Mouse (Mus musculus) heart, embryonic 16.5 days (tissue): ENCODE measurements at regions not wholly inside any gene's neighbourhood (a gene's known extent, or its start where the extent isn't known, plus 50 kb on each side); places are given as distances from the start of the nearest gene placed in this dataset.

Experiments
- ATAC-seq: fragments of 200-750 bp; cut with Nextera tagmentation; replicated peaks from 2 replicates; pipeline ENCODE4 v1.8.0; 2017; ENCODE audit warnings: moderate number of reproducible peaks; ENCODE audit not compliant: insufficient read depth, low FRiP score; ENCODE audit errors: extremely low read depth
- H3K27ac ChIP-seq: fragments of 300-500 bp; sonication (generic); 2 replicates; pipeline ENCODE4 v1.5.1; 2014; ENCODE audit warnings: mild to moderate bottlenecking, low read length, control low read depth, moderate library complexity
- H3K27me3 ChIP-seq: fragments of 300-500 bp; sonication (generic); 2 replicates; pipeline ENCODE4 v1.6.1; 2014; ENCODE audit warnings: low read length, mixed read lengths; ENCODE audit not compliant: control insufficient read depth, insufficient read depth
- H3K36me3 ChIP-seq: fragments of 300-500 bp; sonication (generic); 2 replicates; pipeline ENCODE4 v1.6.1; 2014; ENCODE audit not compliant: control insufficient read depth, insufficient read depth
- H3K4me1 ChIP-seq: fragments of 300-500 bp; sonication (generic); 2 replicates; pipeline ENCODE4 v1.6.1; 2014; ENCODE audit warnings: low read length, mixed read lengths; ENCODE audit not compliant: control insufficient read depth, insufficient read depth
- H3K4me2 ChIP-seq: fragments of 300-500 bp; sonication (generic); 2 replicates; pipeline ENCODE4 v1.6.1; 2014; ENCODE audit warnings: low read depth, mild to moderate bottlenecking, control low read depth, low read length
- H3K4me3 ChIP-seq: fragments of 300-500 bp; sonication (generic); 2 replicates; pipeline ENCODE4 v1.5.1; 2014; ENCODE audit warnings: mild to moderate bottlenecking, control low read depth, low read length
- H3K9ac ChIP-seq: fragments of 300-500 bp; sonication (generic); 2 replicates; pipeline ENCODE4 v1.6.1; 2014; ENCODE audit warnings: low read length, control low read depth
- H3K9me3 ChIP-seq: fragments of 300-500 bp; sonication (generic); replicated peaks from 2 replicates; pipeline ENCODE4 v1.6.1; 2016; ENCODE audit warnings: low read length; ENCODE audit not compliant: control insufficient read depth
- WGBS: fragments of 180-500 bp; shearing (Covaris S2); extraction: QIAGEN DNeasy Blood & Tissue Kit; methylation state at CpG from one replicate; pipeline ENCODE4 v1.1.7; 2014; 5-methylcytosine and 5-hydroxymethylcytosine counted together

DNA sequence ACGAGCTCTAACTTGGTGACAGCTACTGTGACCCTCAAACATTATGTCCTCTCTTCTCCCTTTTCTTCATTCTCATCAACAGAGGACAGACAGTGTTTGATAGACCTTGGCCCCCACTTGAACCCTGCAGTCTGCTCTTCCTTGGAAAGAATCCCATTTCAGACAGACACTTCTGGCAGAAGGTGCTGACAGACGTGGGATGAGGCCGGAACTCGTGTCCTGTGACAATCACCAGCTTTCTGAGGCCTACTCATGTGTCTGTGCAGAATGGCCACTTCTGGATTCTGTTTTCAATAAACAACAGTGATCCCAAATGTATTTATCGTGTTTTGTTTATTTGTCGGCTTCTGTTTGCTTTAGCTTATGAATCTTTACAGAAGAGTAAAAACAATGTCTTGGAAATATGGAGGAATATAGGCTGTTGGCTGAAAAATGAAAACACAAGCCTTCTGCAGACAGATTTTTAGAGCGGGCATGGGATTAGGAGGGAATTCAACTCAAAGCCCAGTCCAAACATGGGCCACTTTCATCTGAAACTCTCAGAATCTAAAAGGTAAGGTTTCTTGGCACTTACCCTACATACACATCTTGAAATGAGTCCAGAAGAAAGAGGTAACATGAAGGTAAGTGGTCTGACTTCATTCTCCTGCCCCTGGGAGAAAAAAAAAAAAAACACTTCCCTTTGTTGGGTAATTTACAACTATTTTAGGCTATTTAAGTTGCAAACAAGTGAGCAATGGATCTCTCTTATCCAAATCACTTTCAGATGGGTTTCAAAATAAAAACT, 350.9 kb downstream of the Irx1 start:
- Histone ChIP-seq H3K9ac (no peak overlapping the region), H3K4me3 (no peak overlapping the region), H3K4me2 (no peak overlapping the region), H3K36me3 (no peaks in the 10 kb centered on the region), H3K27me3 (no peaks in the 10 kb centered on the region), H3K27ac (no peak overlapping the region), H3K9me3 (no peaks in the 10 kb centered on the region), H3K4me1 (peaks cover 6% of the 10 kb centered on the region)
- no peak for ATAC-seq
- WGBS, result 53% methylated on average over 7 of the region's 7 CpGs

- ATAC-seq, result no peak
- Histone ChIP-seq H3K4me1 (no peaks in the 10 kb centered on the region), H3K27ac (no peak overlapping the region), H3K27me3 (no peaks in the 10 kb centered on the region), H3K9ac (no peak overlapping the region), H3K9me3 (no peaks in the 10 kb centered on the region), H3K4me2 (no peak overlapping the region), H3K4me3 (no peak overlapping the region), H3K36me3 (no peaks in the 10 kb centered on the region)
- 45% methylated on average over 4 of the region's 4 CpGs for WGBS
Observed at GRCm38 (mm10) chr13:71582486-71582885, 381.0 kb downstream of the Irx1 start.

DNA sequence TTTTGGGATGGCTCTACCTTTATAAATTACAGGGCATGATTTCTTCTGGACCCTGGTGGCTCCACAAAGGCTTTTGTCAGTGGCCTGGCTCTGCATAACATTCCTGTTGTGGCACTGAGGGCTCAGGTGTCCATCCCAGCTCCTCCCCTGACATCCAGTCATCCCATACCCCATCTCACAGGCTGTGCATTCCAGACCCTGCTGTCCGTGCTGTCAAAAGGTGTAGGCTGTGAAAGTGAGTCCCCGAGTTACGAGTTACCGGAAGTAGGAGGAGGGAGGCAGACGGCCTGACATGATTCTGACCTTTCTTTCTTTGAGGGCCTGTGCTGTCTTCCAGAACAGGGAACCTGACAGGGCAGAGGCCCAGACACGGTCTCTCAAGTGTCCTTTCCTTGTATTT, 397.6 kb downstream of the Irx1 start:
- Histone ChIP-seq H3K9me3 (no peaks in the 10 kb centered on the region), H3K27me3 (no peaks in the 10 kb centered on the region), H3K4me3 (no peak overlapping the region), H3K4me2 (no peak overlapping the region), H3K36me3 (no peaks in the 10 kb centered on the region), H3K4me1 (no peaks in the 10 kb centered on the region), H3K9ac (no peak overlapping the region), H3K27ac (no peak overlapping the region)
- 51% methylated on average over 6 of the region's 6 CpGs for WGBS
- ATAC-seq, result no peak

DNA sequence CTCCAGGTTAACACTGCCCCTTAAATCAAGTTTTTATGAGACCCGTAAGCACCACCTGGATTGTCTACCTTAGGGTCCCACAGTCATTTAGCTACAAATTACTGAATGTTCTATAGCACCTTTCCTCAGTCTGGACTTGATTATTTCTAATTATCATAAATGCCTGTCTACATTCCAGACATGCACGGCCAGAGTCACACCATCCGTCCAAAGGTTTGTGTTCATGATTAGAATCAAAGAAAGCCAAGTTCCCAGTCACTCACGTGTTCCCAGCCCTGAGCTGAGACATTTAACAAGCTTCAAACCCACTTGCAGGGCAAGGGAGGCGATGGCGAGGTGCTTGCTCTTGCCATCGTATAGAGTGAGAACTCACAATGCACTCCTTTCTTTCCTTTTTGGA, 398.1 kb downstream of the Irx1 start:
- no peak overlapping the region for H3K4me3 ChIP-seq
- H3K9me3 ChIP-seq, result no peaks in the 10 kb centered on the region
- no peaks in the 10 kb centered on the region for H3K36me3 ChIP-seq
- H3K27me3 ChIP-seq, result no peaks in the 10 kb centered on the region
- ATAC-seq, result no peak
- 70% methylated on average over 7 of the region's 7 CpGs for whole genome bisulfite sequencing
- no peak overlapping the region for H3K9ac ChIP-seq
- no peak overlapping the region for H3K4me2 ChIP-seq
- no peaks in the 10 kb centered on the region for H3K4me1 ChIP-seq
- no peak overlapping the region for H3K27ac ChIP-seq

- H3K36me3 ChIP-seq, result no peaks in the 10 kb centered on the region
- H3K4me3 ChIP-seq, result no peak overlapping the region
- H3K9me3 ChIP-seq, result no peaks in the 10 kb centered on the region
- H3K9ac ChIP-seq, result no peak overlapping the region
- no peak overlapping the region for H3K4me2 ChIP-seq
- H3K27ac ChIP-seq, result no peak overlapping the region
- H3K4me1 ChIP-seq, result no peaks in the 10 kb centered on the region
- 86% methylated on average over 14 of the region's 14 CpGs for WGBS
- no peak for ATAC-seq
- no peaks in the 10 kb centered on the region for H3K27me3 ChIP-seq
Observed at GRCm38 (mm10) chr13:71558477-71559215, 404.9 kb downstream of the Irx1 start.

- H3K27me3 ChIP-seq, result no peaks in the 10 kb centered on the region
- WGBS, result 76% methylated on average over 6 of the region's 6 CpGs
Observed at GRCm38 (mm10) chr13:71555471-71555870, 408.1 kb downstream of the Irx1 start.

GRCm38 (mm10) chr13:71550109-71550508, 413.4 kb downstream of the Irx1 start:
- Histone ChIP-seq H3K27ac (no peak overlapping the region), H3K4me3 (no peak overlapping the region), H3K27me3 (no peaks in the 10 kb centered on the region), H3K9ac (no peak overlapping the region), H3K4me2 (no peak overlapping the region), H3K9me3 (no peaks in the 10 kb centered on the region), H3K36me3 (no peaks in the 10 kb centered on the region), H3K4me1 (no peaks in the 10 kb centered on the region)
- WGBS, result 36% methylated on average over 1 of the region's 1 CpGs
- no peak for ATAC-seq

More at GRCm38 (mm10) chr13:71555471-71555870, 408.1 kb downstream of the Irx1 start:
- no peaks in the 10 kb centered on the region for H3K9me3 ChIP-seq
- no peak overlapping the region for H3K27ac ChIP-seq
- H3K4me3 ChIP-seq, result no peak overlapping the region
- no peak for ATAC-seq
- H3K36me3 ChIP-seq, result no peaks in the 10 kb centered on the region
- no peak overlapping the region for H3K4me2 ChIP-seq
- H3K9ac ChIP-seq, result no peak overlapping the region
- H3K4me1 ChIP-seq, result no peaks in the 10 kb centered on the region

- Histone ChIP-seq H3K36me3 (no peaks in the 10 kb centered on the region), H3K4me2 (no peak overlapping the region), H3K9ac (no peak overlapping the region), H3K27me3 (no peaks in the 10 kb centered on the region), H3K9me3 (no peaks in the 10 kb centered on the region), H3K4me3 (no peak overlapping the region), H3K4me1 (no peaks in the 10 kb centered on the region), H3K27ac (no peak overlapping the region)
- no peak for ATAC-seq
- WGBS, result 78% methylated on average over 10 of the region's 10 CpGs
Observed at GRCm38 (mm10) chr13:71549206-71549831, 414.2 kb downstream of the Irx1 start.

DNA sequence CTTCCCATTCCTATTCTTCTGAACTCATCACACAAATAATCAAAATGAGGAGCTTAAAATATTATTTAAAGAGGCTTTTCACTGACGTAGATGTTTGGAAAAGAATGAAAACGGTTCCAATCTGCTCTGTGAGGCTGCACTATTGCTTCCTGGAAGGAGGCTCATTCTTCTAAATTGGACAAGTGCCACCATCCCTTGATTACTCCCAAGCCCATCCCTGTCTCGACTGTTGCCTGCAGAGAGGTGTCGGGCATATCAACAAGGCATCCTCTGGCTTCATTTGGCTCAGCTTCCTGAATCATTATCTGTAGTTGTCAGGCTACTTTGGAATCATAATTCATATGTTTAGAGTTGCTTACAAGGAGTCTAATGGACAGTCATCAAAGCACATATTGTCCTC, 425.3 kb downstream of the Irx1 start:
- H3K36me3 ChIP-seq, result no peaks in the 10 kb centered on the region
- H3K4me1 ChIP-seq, result no peaks in the 10 kb centered on the region
- 40% methylated on average over 4 of the region's 4 CpGs for WGBS
- no peaks in the 10 kb centered on the region for H3K9me3 ChIP-seq
- no peak overlapping the region for H3K9ac ChIP-seq
- no peaks in the 10 kb centered on the region for H3K27me3 ChIP-seq
- no peak overlapping the region for H3K27ac ChIP-seq
- ATAC-seq, result no peak
- H3K4me2 ChIP-seq, result no peak overlapping the region
- H3K4me3 ChIP-seq, result no peak overlapping the region
